12 mouse cellular contexts compared by ENCODE assay signal in the genomic region with DNA sequence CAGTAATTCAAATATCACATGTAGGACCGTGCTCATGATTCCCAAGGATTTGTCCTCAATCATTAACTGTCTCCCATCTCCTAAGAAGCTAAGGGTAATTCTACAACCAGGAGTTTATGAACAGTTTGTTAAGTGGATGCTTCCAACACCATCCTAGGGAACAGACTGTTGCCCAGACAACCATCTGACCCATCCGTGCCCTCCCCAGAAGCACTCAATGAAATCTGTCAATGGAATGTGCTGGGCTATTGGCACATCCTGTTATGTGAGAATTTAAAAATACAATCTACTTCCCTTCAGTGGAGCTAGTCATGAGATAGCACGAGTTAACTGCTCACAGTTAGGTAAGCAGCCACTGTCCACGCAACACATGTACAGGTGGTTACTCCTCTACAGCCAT.
"Had no signal": no experiment of that assay in that cellular context is flagged by ENCODE, and none has a peak within 500 bp of the region (broad histone marks: within the 10 kb centered on the region; RNA-seq: fewer than 3 reads in every experiment).

No protein-coding gene starts in this region.

- H3K27me3 ChIP-seq: limb, embryonic 12.5 days; midbrain, embryonic 12.5 days; neural tube, embryonic 13.5 days; stomach, embryonic 15.5 days had no signal

- H3K27ac ChIP-seq: kidney, postnatal 0 days; limb, embryonic 12.5 days; liver, embryonic 14.5 days; midbrain, embryonic 12.5 days; neural tube, embryonic 13.5 days; stomach, embryonic 15.5 days had no signal

- H3K4me2 ChIP-seq: limb, embryonic 12.5 days; lung, embryonic 14.5 days; midbrain, embryonic 12.5 days; neural tube, embryonic 13.5 days; stomach, embryonic 15.5 days had no signal

- H3K4me3 ChIP-seq: limb, embryonic 12.5 days; midbrain, embryonic 12.5 days; neural tube, embryonic 13.5 days; stomach, embryonic 15.5 days had no signal

- H3K36me3 ChIP-seq: limb, embryonic 12.5 days; midbrain, embryonic 12.5 days; neural tube, embryonic 13.5 days; stomach, embryonic 15.5 days had no signal

- ATAC-seq: midbrain, embryonic 16.5 days had no signal

- DNase-seq: kidney, postnatal 36 days; layer of hippocampus, adult 9-11 months; layer of hippocampus, postnatal 36 days; lung, embryonic 14.5 days; right cerebral cortex, postnatal 14 days had no signal

- H3K9me3 ChIP-seq: limb, embryonic 12.5 days; midbrain, embryonic 12.5 days; neural tube, embryonic 13.5 days; stomach, embryonic 15.5 days had no signal

- H3K9ac ChIP-seq: limb, embryonic 12.5 days; liver, embryonic 14.5 days; lung, embryonic 14.5 days; midbrain, embryonic 12.5 days; neural tube, embryonic 13.5 days; stomach, embryonic 15.5 days had no signal
